Mouse (Mus musculus) mesoderm, embryonic 11.5 days (tissue): ENCODE data around the gene Apoo.
"Not testable (repeated sequence)": the region's sequence is repeated elsewhere in the genome, so short reads cannot be mapped to it uniquely, and the experiment has no call there.

Source experiments
- DNase-seq: peaks from one replicate; pipeline ENCODE4 v3.0.0-alpha.2; 2012; ENCODE audit warnings: low read depth, low spot score

Gene Apoo

GRCm38 (mm10) chrX:94366670-94367241 lies at the start of gene Apoo, which contains the start of gene Fam90a1b:
Gene Apoo, plus strand, starts transcription at chrX:94367117.
Gene Fam90a1b, minus strand, starts transcription at chrX:94366777.
- peak; percentile 97 for DNase-seq

- DNase-seq: no peak
Observed at GRCm38 (mm10) chrX:94321036-94321902, 45.6 kb upstream of the Apoo start.

DNA sequence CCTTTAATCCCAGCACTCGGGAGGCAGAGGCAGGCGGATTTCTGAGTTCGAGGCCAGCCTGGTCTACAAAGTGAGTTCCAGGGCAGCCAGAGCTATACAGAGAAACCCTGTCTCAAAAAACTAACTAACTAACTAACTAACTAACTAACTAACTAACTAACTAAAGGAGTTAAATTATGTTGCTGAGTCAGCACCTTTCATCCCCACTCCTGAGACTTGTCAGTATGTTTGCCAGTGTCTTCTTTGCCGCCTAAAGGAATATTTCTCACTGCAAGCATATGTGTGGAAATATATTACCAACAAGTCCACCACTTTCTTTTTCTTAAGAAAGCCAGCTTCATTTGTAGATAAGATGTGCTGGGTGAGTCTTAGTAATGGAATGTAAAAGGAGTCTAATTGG lies 23.3 kb upstream of the Apoo start:
- not testable (repeated sequence) for DNase-seq

DNA sequence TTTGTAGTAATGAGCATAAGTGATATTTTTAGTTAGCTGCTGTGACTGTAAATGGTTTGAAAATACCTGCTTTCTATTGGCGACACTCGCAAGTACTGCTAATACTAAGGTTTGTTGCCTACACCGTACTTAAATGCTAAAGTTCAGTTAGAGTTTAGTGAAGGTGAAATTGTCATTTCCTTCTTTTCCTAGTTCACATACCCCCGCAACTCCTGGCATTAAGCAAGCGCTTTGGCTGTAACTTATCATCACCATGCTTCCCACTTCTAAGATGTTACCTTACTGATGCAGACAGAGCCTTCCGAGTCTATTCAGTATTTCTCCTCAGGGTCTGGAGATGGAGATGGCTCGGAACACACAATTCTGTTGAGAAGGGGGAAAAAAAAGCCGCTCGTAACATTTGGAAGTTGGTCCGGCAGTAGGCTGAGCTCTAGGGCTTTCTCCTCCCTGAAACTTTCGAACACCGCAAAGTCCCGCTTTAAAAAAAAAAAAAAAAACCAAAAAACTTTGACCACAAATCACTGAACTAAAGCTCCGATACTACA lies 1.5 kb upstream of the Apoo start:
- peak; percentile 7 for DNase-seq

DNA sequence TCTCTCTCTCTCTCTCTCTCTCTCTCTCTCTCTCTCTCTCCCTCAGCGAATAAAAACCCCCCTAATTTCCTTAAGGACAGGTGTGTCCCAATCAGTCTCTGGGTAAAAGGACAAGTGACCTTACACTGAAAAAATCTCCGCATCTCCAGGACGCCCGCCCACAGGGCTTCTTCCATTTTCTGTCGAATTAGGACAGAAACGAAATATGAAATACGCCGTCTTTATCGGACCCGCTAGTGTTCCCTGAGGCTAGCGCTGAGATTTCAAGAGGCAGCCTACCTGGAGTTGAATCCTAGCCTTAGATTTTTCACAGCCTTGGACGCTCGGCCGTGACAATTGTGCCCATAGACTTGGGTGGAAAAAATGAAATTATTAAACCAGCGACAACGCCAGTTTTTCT lies 888 bp upstream of the Apoo start:
- peak; percentile 18 for DNase-seq

- DNase-seq: peak; percentile 32
Observed at GRCm38 (mm10) chrX:94367248-94367647, 331 bp downstream of the Apoo start.

GRCm38 (mm10) chrX:94378734-94379133 lies 11.8 kb downstream of the Apoo start:
- no peak for DNase-seq

DNA sequence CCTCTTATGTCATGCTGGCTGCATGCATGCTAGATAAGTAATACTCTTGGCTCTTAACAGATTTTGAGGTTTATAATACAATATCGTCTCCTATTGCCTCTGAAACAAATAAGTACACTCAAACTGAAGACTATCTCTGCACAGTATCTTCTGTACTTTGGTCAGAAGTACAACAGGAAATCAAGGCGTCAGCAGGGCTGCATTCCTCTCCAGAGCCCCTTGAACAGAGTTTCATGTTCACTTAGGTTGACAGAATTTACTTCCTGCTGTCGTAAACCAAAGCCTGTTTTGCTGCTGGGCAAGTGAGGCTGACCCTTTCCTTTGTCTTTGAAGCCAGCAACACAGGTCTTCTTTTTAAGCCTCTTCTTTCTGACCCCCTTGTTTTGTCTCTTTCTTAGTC lies 42.1 kb downstream of the Apoo start:
- peak; percentile 1 for DNase-seq

GRCm38 (mm10) chrX:94420210-94420609 lies 53.3 kb downstream of the Apoo start:
- DNase-seq: peak; percentile 6

DNA sequence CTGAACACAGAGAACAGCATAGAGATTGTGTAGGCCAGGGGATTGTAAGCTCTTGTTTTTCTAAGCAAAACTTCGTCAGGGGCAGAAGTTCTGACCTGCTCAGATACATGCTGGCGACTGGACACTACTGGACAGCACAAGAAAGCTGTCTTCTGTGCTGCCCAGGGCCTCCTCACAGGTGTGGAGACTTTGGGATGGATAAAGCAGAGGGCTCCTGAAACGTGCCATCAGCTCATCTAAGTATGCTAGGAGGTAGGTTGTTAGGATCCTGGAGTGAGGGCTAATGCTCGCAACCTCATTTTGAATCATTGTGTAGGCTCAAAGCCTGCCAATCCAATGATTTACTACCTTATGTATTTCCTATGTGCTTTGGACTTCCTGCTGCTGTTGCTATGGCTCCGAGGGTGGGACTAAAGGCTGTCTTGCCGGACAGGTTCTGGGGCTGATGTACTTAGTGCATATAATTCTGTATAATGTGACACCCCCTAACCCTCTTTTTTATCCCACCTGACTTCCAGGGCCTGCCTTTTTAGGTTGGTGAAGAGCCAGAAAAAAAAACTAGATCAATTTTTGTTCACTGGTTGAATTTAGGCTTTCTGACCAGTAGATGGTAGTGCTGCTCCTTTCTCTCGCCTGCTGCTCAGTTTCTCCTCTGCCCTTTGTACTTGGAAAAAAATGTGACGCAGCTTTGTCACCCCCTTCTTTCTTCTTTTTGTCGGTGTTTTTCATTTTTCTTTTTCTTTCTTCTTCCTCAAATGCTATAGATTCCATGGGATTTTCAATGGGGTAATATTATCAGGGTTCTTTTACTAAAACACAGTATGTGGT lies 64.8 kb downstream of the Apoo start:
- peak; percentile 47 for DNase-seq

DNA sequence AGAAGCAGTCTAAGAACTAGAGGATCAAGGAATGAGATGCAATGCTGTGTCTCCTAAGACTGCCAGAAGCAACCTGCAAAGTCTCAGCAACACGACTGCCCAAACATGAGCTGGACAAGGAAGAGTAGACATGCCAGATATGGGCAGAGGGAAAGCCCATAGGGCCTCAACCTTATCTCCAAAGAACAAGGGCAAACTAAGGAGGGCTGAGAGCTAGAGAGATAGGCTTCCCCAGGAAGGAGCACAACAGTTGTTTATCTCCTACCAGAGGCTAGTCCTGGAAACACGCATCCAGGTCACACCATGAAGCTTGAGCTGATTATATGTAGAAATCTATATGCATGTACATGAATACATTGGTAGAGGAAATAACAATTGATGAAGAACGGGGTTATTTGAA lies 78.5 kb downstream of the Apoo start:
- not testable (repeated sequence) for DNase-seq

DNA sequence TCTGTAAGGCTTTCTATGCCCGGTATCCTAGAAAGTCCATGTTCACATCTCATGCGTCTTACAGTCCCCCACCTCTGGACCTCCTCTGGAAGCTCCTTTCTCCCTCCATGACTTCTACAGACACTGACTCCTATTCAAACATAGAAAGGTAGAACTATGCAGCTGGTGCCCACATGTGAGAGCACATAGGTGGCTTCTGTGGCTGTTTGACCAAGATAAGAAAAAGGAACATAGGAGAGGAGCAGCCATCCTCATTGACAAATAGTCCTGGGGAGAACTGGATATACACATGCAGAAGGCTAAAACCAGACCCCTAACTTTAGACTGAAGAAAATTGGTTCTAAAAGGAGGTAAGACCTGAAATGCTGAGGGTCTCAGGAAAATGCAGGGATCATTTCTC lies 79.1 kb downstream of the Apoo start:
- not testable (repeated sequence) for DNase-seq

DNA sequence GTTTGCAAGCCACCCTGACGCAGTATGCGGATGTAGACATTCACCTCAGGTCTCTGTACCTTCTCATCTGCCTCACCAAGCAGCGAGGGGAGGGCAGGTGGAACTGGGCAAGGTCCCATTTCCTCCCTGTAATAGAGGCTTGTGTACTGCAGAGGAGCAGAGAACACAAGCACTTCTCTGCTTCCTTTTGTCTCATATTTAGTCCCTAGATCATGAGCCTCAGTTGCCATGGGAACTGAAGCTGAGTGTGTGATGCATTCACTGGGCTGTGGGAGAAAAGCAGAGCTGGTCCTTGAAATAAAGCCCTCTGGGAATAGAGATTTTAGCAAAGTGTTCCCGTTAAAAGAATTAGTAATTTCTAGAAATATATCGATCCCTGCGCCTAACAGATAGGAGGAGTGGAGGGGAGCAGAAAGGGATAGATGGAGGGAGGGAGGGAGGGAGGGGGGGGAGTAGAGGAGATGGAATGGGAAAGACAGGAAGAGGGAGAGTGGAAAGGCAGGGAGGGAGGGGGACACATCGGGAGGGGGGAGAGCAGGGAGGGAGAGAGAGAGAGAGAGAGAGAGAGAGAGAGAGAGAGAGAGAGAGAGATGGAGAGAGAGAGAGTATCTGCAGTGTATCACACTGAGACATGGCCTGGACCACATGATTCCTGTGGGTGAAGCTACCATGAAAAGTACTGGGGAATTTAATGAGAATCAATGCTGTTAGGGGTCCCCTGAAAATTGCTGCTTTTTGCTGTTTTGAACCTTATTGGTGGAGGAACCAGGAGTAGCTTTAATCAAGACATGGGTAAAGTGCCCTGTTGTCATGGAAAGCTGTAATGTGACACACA lies 83.3 kb downstream of the Apoo start:
- not testable (repeated sequence) for DNase-seq

DNA sequence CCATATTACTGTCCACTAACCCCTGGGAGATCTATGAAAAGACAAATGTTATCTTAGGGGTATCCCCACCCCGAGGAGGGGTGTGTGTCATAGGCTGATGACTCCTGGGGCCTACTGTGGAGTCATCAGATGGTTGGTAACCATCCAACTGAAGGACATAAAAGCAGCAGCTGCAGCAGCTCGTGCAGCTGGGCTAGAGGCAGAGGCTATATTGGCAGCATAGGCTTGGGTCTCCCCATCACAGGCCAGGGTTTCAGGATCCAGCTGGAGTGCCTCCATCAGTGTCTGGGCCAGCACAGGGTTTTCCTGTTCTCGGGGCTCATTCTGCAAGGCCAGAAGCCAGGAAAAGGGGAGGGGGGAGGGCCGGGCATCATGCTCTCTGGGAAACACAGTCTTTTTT lies 92.4 kb downstream of the Apoo start:
- no peak for DNase-seq

DNA sequence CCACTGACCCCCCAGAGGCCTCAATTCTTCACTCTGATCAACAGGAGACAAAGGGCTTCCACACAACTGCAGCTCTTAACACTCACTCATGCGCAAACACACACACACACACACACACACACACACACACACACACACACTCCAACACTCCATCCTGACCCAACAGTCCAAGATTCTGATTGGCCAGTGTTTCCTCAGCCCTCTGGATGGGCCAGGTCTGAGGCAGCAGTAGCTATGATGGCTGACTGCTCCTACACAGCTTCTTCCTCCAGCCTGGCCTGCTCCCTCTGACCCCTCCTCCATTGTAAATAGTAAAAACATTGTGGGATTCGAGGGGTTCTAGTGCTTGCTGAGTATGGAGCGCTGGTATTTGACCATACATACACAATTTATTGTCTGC lies 94.6 kb downstream of the Apoo start:
- not testable (repeated sequence) for DNase-seq

DNA sequence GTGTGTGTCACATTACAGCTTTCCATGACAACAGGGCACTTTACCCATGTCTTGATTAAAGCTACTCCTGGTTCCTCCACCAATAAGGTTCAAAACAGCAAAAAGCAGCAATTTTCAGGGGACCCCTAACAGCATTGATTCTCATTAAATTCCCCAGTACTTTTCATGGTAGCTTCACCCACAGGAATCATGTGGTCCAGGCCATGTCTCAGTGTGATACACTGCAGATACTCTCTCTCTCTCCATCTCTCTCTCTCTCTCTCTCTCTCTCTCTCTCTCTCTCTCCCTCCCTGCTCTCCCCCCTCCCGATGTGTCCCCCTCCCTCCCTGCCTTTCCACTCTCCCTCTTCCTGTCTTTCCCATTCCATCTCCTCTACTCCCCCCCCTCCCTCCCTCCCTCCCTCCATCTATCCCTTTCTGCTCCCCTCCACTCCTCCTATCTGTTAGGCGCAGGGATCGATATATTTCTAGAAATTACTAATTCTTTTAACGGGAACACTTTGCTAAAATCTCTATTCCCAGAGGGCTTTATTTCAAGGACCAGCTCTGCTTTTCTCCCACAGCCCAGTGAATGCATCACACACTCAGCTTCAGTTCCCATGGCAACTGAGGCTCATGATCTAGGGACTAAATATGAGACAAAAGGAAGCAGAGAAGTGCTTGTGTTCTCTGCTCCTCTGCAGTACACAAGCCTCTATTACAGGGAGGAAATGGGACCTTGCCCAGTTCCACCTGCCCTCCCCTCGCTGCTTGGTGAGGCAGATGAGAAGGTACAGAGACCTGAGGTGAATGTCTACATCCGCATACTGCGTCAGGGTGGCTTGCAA lies 95.9 kb downstream of the Apoo start:
- not testable (repeated sequence) for DNase-seq
